Mouse (Mus musculus) layer of hippocampus, adult 8-10 months (tissue): ENCODE results near the gene Olfr1335. TPM values are rescaled to one million over a fixed set of nuclear protein-coding genes. Genes with fewer than 3 reads are reported as not detected.
"Not testable (repeated sequence)": the region's sequence is repeated elsewhere in the genome, so short reads cannot be mapped to it uniquely, and the experiment has no call there.

ENCODE experiments used
- DNase-seq, 2 experiments: peaks; one replicate each; pipeline ENCODE4 v3.0.0; 2022; ENCODE audit warnings: low spot score in 2 of 2
- total RNA-seq, 4 experiments: library from RNA; stranded (reverse); gene quantifications; 2 replicates each; pipeline ENCODE4 v1.2.4; 2022

The Olfr1335 gene
- total RNA-seq: not detected

- DNase-seq: no peak
Observed at GRCm38 (mm10) chr4:118809844-118810243, at the start of gene Olfr1335. TSS of gene Olfr1335 (minus strand) at chr4:118809944.

- DNase-seq: no peak
Observed at GRCm38 (mm10) chr4:118836179-118836578, 26.4 kb upstream of the Olfr1335 start, which contains the start of gene Olfr1333. TSS of gene Olfr1333 (minus strand) at chr4:118836279.

GRCm38 (mm10) chr4:118818921-118819320 lies 9.2 kb upstream of the Olfr1335 start:
- peak in 1 of 2 experiments; percentile 4 for DNase-seq

GRCm38 (mm10) chr4:118792796-118793195 lies 16.9 kb downstream of the Olfr1335 start:
- not testable (repeated sequence) for DNase-seq

GRCm38 (mm10) chr4:118782486-118782885 lies 27.3 kb downstream of the Olfr1335 start, which contains the start of gene Olfr1337:
TSS of gene Olfr1337 (minus strand) at chr4:118782586.
- no peak for DNase-seq

Other genes starting within 250 kb of the Olfr1335 start
- 1 to 10 TPM in 3 of 4 experiments, under 1 TPM in 1; 0.68 to 1.3 (median 1.1) TPM for gene Cfap57, start 189.2 kb downstream of the Olfr1335 start, total RNA-seq
- gene Ebna1bp2, start 189.1 kb downstream of the Olfr1335 start, total RNA-seq: 10 to 100 TPM; 49.7 to 59.9 (median 54.7) TPM
- not detected for gene Olfr62, start 151.0 kb downstream of the Olfr1335 start, total RNA-seq
- gene Olfr1342, start 117.2 kb downstream of the Olfr1335 start, total RNA-seq: not detected
- not detected for gene Olfr1341, start 106.4 kb downstream of the Olfr1335 start, total RNA-seq
- gene Olfr1340, start 89.8 kb downstream of the Olfr1335 start, total RNA-seq: not detected
- not detected for gene Olfr1339, start 77.8 kb downstream of the Olfr1335 start, total RNA-seq
- not detected for gene Olfr1338, start 51.2 kb downstream of the Olfr1335 start, total RNA-seq
- not detected for gene Olfr1337, start 27.4 kb downstream of the Olfr1335 start, total RNA-seq
- not detected for gene Olfr1333, start 26.3 kb upstream of the Olfr1335 start, total RNA-seq
- not detected for gene Olfr1331, start 54.7 kb upstream of the Olfr1335 start, total RNA-seq
- gene Olfr1330, start 78.7 kb upstream of the Olfr1335 start, total RNA-seq: not detected
- gene Olfr1329, start 107.5 kb upstream of the Olfr1335 start, total RNA-seq: not detected
- gene Olfr1328, start 128.7 kb upstream of the Olfr1335 start, total RNA-seq: not detected
- under 1 TPM in 3 of 4 experiments, not detected in 1; 0.23 to 0.43 (median 0.25) TPM for gene Lao1, start 151.6 kb upstream of the Olfr1335 start, total RNA-seq